Mouse (Mus musculus) spleen, postnatal 14 days (tissue): ENCODE data around the gene Usp18.

Source experiments
- DNase-seq, 2 experiments: peaks; one replicate each; pipeline ENCODE4 v3.0.0; 2021 to 2022; ENCODE audit warnings: low spot score in 2 of 2

Gene Usp18

DNA sequence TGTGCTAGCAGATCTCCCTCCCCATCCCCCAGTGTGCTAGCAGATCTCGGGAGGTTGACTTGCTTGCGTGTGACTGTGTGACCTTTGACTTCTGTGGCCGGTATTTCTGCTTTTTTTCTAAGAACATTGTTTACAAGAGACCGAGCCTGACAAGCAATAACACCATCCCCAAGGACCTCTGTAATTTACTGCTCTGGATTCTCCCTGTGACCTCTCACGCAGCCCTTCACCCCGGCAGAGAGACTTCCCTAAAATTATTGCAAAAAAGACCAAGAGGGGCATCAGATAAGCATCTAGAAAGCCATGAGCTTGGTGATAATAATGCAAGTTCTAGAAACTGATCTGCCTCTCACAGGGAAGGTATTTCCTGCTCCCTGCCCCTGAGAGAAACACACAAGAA is 20.7 kb upstream of the Usp18 start:
- DNase-seq, result no peak

DNA sequence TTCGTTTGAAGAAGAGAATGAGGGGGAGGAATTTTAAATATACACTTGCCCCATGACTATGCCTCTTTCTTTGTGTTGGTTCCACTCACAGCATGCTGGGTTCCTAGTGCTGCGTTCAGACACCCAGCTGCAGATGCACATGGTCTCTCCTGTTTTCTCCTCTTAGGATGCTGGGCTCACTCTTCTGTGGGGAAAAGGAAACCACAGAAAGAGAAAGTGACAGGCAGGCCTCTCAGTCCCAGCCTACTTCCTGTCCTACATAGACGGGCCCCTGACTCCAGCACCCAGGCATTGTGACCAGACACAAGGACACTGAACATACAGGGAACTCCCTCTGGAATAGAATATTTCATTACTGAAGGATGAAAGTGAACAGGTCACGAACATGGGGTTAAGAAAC is 19.7 kb upstream of the Usp18 start:
- no peak for DNase-seq

DNA sequence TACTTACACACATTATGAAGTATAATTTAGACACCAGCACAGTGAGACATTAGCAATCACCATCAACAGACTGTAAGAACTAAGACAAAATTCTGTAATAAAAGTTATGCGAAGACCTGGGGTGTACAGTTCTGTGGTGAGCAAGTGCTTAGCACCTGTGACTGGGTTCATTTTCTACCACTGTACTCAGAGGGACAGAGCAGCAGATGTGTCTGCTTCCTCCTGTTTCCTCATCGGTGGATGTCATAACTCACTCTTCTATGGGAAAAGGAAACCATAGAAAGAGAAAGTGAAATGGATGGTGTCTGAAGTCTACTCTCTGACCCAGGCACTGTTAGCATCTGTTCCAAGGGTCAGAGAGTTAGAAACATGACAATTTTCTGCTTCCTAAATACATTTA is 19.0 kb upstream of the Usp18 start:
- DNase-seq, result no peak

DNA sequence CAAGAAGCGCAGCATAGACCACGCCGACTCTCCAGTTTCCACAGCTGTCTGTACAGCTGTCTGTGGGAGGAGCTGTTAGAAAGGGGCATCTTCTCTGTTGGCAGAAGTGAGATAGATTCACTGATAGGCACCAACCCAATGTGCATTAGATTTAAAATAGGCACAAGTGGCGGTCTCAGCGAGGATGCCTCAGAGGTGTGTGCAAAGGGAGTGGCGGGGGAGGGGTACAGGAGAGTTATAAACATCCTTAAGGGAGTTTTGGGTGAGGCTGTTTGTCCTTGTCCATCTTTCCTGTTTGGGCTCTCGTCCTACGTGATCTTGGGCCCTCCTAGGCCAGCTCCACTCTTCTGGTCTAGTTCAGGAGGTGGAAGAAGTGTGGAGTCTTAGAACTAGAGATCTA is 17.3 kb upstream of the Usp18 start:
- DNase-seq, result no peak

DNA sequence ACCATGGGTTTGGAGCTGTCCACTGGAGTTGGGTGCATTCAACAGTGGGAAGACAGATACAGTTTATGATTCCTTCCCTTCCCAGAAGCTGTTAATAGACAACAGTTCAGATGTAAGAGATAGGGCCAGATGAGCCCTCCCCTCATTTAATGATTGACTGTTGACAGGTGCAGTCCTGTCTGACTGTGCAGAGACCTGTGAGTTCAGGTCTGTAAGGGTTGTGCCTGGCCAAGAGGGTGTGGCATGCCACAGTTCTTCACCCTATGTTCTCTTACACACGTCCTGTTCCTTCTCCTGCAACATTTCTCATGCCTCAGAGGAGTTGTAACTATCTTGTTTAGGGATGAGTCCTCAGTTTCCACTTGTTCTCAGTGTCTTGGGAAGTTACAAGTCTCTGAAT is 13.1 kb upstream of the Usp18 start:
- no peak for DNase-seq

DNA sequence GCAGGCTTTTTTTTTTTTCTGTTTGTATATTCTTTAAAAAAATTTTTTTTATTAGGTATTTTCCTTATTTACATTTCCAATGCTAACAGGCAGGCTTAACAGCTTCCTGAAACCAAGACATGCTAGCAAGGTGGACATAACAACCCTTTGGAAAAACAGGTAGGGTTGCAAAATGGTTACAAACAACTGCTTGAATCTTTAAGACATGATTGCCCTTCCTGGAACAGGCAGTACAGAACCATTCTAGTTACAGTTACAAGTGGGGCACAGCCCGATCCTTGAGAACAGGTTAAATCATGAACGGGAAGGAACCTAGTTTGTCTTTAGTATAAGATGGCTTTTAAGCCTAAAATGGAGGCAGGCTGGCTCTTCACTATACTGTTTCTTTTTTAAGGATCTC is 9.3 kb upstream of the Usp18 start:
- no peak for DNase-seq

DNA sequence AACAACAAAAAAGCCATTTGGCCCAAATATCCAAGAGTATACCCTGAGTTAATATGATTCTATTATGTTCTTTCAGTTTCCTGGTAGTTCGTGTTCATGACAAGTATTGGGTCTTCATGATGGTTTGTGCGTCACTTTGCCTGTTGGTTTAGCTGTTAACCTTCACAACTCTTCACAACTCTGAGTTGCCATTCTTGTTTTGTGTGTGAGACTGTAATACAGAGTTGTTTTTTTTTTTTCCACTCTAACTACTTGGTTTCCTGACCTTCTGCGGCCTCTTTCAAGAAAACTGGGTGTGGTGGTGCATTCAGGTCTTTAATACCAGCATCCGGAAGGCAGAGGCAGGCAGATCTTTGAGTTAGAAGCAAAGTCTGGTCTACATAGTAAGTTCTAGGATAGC is 7.5 kb upstream of the Usp18 start:
- no peak for DNase-seq

DNA sequence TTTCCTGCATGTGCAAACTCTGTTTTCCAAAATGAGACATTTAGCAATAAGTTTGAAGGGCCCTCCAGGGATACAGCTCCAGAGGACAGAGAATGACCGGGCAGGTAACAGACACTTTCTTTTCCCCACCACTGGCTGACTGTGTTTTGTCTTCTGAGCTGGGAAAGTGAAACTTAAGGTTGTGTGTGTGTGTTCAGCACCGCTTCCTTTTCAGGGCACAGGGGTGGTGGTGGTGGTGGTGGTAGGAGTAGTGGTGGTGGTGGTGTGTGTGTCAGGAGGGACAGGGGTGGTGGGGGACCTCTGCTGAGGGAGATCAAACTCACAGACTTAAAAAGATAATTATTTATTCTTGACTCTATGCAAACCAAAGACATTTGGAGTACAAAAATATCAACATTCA is 3.9 kb upstream of the Usp18 start:
- DNase-seq, result no peak

DNA sequence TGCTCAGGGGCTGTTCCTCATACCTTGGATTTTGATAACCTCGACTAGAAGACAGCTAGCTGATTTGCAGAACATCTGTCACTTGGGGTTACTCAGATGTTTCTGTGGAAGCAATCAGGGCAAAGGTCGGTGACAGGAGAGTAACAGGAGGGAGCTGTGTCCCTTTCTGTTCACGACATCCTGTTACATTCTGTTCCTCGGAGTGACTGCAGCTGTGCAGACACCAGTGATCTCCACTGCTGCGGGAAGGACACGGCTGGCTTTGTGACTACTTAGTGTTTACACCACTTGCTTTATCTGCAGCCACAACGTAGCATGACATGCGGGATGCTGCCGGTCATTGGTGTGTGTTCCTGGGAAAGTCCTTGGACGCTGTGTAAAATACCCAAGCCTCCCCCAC is 2.5 kb upstream of the Usp18 start:
- DNase-seq, result no peak

DNA sequence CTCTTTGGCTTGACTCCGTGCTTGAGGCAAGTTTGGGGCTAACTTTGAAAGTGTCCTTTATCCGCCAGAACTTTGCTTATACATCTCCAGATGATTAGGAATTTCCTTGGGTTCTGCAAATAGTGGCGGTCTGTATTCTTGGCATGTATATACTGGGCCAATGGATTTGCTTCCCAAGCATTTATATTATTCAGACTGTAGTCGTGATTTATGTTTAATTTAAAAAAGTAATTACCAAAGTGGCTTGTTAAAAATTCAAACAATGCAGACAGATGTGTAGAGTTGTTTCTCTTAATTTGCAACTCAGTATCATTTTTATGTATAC is 293 bp downstream of the Usp18 start:
- DNase-seq, result no peak

DNA sequence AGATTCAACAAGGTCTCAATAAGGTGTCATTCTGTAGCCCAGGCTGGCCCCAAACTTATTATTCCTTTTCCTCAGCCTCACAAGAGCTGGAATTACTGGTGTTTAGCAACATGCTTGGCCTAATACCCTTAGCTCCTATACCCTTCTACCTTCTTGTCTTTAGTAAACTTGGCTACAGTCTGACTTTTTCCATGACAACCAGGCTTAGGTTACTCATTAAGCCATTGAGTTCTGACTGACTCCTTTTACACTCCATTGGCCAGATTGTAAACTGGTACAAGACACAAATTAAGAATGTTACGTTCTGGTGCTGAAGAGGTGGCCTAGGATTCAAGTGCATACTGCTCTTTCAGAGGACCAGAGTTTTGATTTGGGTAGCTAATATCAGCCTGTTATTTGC is 4.7 kb downstream of the Usp18 start:
- no peak for DNase-seq

DNA sequence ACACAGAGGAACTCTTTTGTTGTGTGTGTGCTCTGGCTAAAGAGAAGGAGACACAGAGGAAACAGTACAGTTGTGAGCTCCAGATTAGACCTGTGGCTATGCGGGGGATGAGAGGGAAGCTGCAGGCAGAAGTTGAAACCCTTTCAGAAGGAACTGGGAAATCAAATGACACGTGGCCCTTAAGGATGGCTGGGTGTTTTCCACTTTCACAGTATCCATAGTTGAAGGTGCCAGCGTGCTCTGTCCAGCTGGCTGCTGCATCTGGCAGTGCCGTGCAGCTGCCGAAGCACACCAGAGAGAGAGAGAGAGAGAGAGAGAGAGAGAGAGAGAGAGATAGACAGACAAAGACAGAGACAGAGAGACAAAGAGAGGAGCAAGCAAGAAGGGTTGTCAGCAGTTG is 5.5 kb downstream of the Usp18 start:
- DNase-seq, result no peak

DNA sequence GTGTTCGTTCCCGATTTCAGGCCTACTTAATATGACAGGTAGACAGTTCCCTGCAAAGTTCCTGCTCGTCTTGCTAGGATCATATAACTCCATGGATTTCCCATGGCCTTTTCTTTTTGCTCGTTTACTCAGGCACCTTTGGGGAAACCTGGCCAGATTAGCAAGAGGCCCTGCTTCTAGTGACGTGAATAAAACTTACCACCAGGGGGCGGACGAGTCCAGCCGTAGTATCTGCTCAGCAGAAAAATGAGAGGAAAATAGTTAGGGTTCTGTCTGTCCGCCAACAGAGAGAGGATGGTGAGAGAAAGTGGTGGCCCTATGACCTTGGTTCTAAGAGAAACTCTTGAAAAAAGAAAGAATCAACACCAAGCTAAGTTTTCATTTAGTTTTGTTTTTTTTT is 14.8 kb downstream of the Usp18 start:
- DNase-seq, result peak; percentile 49 to 74

DNA sequence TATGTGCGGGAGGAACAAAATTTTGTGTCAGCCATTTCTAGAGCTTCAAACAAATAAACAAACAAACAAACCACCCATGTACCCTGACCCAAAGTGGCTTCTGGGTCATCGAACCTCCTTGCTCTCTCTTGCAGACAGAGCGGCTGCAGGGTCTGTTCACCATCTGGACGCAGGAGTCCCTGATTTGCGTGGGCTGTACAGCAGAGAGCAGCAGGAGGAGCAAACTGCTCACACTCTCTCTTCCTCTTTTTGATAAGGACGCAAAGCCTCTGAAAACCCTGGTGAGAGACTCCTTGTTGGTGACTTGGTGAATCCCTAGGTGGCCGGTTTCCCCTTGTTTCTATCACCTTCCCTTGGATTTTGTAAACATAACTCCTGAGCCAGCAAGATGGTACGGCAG is 15.5 kb downstream of the Usp18 start:
- DNase-seq, result no peak

DNA sequence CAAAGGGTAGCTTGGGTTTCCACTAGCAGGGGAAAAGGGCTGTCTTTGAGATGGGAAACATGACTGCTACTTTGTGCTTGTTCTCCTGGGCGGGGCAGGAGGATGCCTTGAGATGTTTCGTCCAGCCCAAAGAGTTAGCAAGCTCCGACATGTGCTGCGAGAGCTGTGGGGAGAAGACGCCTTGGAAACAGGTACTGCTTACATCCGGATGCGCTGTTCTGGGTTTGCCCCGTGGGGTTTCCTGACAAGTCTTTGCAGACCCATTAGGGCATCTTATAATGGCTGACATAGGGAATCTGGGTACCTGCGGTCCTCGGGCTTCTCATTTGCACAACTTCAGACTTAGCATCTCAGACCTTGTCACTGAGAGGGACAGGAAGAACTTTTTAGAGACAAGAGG is 16.3 kb downstream of the Usp18 start:
- DNase-seq, result no peak

DNA sequence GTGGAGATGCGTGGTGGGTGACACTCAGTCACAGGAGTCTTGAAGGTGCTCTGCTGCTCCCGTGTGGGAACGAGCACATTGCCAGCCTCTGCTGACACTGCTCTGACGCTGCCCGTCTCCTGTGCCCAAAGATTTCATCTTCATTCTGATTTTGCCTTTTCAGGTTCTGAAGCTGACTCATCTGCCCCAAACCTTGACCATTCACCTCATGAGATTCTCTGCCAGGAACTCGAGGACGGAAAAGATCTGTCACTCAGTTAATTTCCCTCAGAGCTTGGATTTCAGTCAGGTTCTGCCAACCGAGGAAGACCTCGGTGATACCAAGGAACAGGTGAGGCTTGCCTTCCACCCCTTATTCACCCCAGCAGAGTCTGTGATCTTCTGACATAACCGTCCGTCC is 16.8 kb downstream of the Usp18 start:
- no peak for DNase-seq

DNA sequence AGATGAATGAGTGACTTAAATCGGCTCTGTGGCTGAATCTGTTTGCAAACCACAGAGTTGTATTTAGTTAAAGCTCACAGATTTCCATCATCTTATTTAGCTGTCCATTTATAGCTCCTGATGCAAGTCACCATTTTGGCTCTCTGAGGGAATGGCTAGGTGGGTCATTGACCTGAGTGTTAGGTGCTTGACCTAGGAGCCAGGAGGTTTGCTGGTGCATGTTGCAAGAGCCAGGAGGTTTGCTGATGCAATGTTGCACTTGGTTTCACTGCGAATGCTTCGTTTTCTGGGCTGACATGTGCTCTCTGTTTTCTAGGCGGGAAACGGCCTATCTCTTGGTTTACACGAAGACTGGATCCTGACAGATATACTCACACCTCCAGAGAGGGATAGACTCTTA is 24.4 kb downstream of the Usp18 start:
- no peak for DNase-seq

DNA sequence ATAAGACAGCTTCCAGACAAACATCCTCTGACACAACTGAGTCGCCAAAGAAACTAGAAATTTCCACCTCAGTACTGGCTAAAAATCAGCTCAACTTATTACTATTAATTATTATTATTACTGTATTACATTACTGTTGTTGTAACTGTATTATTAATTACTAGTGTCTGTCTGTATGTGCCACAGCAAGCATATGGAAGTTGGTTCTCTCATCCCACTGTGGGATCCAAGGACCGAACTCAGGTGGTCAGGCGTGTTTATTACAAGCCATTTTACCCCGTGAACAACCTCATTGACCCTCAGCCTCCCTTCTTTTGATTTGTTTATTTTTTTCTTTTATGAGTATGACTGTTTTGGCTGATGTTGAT is 26.0 kb downstream of the Usp18 start:
- no peak for DNase-seq

DNA sequence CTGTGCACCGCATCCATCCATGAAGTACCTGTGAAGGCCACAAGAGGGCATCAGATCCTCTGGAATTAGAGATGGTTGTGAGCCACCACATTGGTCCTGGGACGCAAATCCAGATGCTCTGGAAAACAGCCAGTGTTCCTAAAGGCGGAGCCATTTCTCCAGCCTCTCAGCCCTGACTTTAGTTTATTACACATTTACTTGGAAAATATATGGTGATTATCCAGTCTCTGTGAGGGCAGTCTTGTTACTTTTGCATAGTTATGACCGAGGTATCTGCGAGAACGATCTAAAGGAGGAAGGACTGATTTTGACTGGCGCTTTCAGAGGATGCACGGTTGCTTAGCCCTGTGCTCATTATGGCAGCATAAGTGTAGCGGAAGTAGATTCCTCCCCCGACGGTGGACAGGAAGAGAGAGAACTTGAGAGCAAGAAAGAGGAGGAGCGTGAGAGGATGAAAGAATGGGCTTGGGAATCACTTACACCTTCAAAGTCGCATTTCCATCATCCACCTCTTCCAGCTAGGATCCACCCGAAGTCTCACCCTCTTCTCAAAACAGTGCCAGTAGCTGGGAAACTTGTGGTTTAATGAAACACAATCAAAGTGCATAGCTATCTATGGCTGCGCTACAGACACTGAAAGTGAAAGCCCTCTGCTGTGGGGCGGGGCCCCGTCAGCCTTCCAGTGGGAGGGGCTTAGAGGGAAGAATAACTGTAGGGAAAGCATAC is 26.5 kb downstream of the Usp18 start:
- peak; percentile 33 to 55 for DNase-seq

DNA sequence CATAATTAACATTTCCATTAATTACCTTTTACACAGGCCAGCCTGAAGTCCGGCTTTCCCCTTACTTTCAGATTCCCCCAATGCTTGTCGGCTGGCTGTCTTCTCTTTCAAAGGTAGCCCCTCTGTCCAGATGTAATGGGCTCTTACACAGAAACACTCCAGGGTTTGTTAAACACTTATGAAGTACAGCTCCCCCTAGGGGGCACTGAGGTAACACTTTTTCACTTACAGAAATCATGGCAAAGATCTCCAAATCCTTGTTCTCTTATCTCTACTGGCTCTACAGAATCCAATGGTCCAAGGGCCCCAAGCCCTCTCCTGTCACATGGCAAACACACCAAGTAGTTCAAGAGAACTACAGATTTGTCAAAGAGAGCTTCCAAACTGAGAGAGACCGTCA is 28.6 kb downstream of the Usp18 start:
- DNase-seq, result peak in 1 of 2 experiments; percentile 14

DNA sequence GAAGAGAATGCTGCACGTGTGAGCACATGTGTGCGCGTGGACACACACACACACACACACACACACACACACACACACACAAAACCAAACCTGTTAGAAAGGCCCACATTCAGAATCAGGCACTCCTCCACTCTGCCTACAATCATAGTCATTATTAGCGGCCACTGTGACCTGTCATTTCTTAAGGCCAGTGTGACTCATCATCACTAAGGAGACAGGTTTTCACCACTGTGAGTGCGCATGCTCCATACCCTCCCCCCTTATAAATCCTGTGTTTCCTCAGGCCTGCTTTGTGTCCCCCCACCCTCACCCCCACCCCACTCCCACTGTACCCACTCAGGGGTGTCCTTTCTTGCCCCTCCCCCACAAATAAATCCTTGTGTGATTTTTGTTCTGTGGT is 38.4 kb downstream of the Usp18 start:
- DNase-seq, result no peak

DNA sequence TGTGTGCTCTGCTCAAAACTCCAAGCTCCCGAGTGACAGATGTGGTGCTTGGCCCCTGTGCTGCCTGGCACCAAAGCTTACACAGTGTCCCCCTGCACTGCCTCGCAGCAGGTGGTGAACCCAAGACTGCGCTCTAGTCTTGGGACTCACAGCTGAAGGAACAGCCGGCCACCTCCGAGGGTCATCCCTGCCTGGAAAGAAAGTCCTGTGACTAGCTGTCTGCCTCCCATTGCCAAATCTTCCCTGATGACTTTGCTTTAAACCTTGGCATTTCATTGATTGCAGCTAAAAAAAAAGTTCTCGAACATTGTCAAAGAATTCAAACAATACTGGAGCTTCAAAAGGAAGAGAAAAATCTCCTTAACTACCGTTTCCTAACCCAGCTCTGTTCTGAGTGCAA is 53.6 kb downstream of the Usp18 start:
- DNase-seq, result no peak

DNA sequence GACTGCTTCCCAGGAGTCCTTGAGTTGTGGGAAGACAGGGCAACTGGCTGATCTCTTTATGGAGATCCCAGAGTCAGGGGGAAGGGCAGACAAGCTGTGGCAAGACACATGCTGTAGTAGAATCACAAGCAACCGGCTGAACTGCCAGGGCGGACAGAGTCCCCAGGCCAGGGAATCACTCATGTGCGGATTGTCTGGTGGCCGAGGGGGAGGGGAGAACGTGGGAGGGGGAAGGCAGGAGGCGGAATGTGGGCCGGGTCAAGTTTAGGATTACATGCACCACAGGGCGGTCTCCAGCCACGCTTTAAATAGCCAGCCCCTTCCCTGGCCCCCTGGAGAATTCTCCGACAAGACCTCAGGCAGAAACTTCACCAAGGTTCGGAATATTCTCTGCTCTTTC is 54.2 kb downstream of the Usp18 start, which contains the start of gene Slc6a13:
Slc6a13 (plus strand) TSS at position 274 of the 400 bp plus-strand sequence.
- no peak for DNase-seq

DNA sequence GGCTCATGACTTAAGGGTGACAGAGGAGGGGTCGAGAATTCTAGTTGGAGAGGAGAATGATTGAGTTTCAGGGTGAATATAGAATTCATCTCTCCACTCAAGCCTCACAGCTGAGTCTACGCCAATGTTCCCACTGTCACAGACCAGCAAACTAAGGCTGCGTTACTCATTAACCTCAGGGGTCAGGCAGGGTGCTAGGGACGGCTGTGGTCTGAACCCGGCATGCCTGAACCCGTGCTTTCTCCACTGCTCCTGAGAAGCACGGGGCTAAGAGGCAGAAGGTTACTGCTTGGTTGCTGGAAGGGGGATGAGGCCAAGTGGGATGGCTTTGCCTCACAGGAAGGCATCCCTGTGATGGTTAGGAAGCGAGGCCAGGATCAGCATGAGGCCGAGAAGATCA is 54.8 kb downstream of the Usp18 start:
- no peak for DNase-seq
